Mouse (Mus musculus): ENCODE results near the gene Rab5if. TPM values are rescaled to one million over a fixed set of nuclear protein-coding genes. Genes with fewer than 3 reads are reported as not detected.

Gene Rab5if
- polyA plus RNA-seq, 1 experiment from 2014 or later = 227 TPM

GRCm38 (mm10) chr2:156894496-156895265, 31.8 kb downstream of the Rab5if start:
- no peak overlapping the region for H3K27ac ChIP-seq (replicated peaks)
- H3K4me1 ChIP-seq (replicated peaks; ENCODE audit: control insufficient read depth, insufficient read depth) = no peaks in the 10 kb centered on the region
- ATAC-seq (ENCODE audit: low FRiP score, low TSS enrichment) (no peak), DNase-seq (ENCODE audit: low spot score) (no peak)
- H3K9me3 ChIP-seq (ENCODE audit: control insufficient read depth, low read length) = no peaks in the 10 kb centered on the region
- WGBS = 62% methylated on average over 15 of the region's 15 CpGs
- no peak overlapping the region for H3K4me3 ChIP-seq (ENCODE audit: low read depth, low read length)
- H3K36me3 ChIP-seq (ENCODE audit: control insufficient read depth, insufficient read depth, low read length) = no peaks in the 10 kb centered on the region
- no peaks in the 10 kb centered on the region for H3K27me3 ChIP-seq (ENCODE audit: control insufficient read depth, insufficient read depth, low read length)
- H3K9ac ChIP-seq (ENCODE audit: low read length) = no peak overlapping the region
- no peak overlapping the region for H3K4me2 ChIP-seq (replicated peaks; ENCODE audit: low read depth)
- TF ChIP-seq CTCF (IDR thresholded peaks at IDR 0.05; ENCODE audit: low read depth) (no peak), EP300 (optimal IDR thresholded peaks at IDR 0.05) (no peak)

GRCm38 (mm10) chr2:156896384-156896914, 33.5 kb downstream of the Rab5if start:
- no peak overlapping the region for H3K4me3 ChIP-seq (ENCODE audit: low read depth, low read length)
- DNase-seq (ENCODE audit: low spot score) (no peak), ATAC-seq (ENCODE audit: low FRiP score, low TSS enrichment) (no peak)
- H3K9ac ChIP-seq (ENCODE audit: low read length) = no peak overlapping the region
- WGBS = 65% methylated on average over 9 of the region's 9 CpGs
- H3K4me2 ChIP-seq (replicated peaks; ENCODE audit: low read depth) = no peak overlapping the region
- no peaks in the 10 kb centered on the region for H3K9me3 ChIP-seq (ENCODE audit: control insufficient read depth, low read length)
- no peak overlapping the region for H3K27ac ChIP-seq (replicated peaks)
- no peak for TF ChIP-seq CTCF (IDR thresholded peaks at IDR 0.05; ENCODE audit: low read depth)
- TF ChIP-seq EP300 (optimal IDR thresholded peaks at IDR 0.05) = no peak
- H3K36me3 ChIP-seq (ENCODE audit: control insufficient read depth, insufficient read depth, low read length) = no peaks in the 10 kb centered on the region
- no peaks in the 10 kb centered on the region for H3K27me3 ChIP-seq (ENCODE audit: control insufficient read depth, insufficient read depth, low read length)
- no peaks in the 10 kb centered on the region for H3K4me1 ChIP-seq (replicated peaks; ENCODE audit: control insufficient read depth, insufficient read depth)

- Histone ChIP-seq H3K9ac (ENCODE audit: low read length) (no peak overlapping the region), H3K4me2 (replicated peaks; ENCODE audit: low read depth) (no peak overlapping the region), H3K4me1 (replicated peaks; ENCODE audit: control insufficient read depth, insufficient read depth) (no peaks in the 10 kb centered on the region), H3K27ac (replicated peaks) (no peak overlapping the region), H3K4me3 (ENCODE audit: low read depth, low read length) (no peak overlapping the region), H3K36me3 (ENCODE audit: control insufficient read depth, insufficient read depth, low read length) (no peaks in the 10 kb centered on the region), H3K9me3 (ENCODE audit: control insufficient read depth, low read length) (no peaks in the 10 kb centered on the region), H3K27me3 (ENCODE audit: control insufficient read depth, insufficient read depth, low read length) (no peaks in the 10 kb centered on the region)
- 81% methylated on average over 9 of the region's 9 CpGs for WGBS
- TF ChIP-seq CTCF (IDR thresholded peaks at IDR 0.05; ENCODE audit: low read depth) (no peak), EP300 (optimal IDR thresholded peaks at IDR 0.05) (no peak)
- ATAC-seq (ENCODE audit: low FRiP score, low TSS enrichment) (no peak), DNase-seq (ENCODE audit: low spot score) (no peak)
Measured at GRCm38 (mm10) chr2:156897034-156897433, 34.1 kb downstream of the Rab5if start.

GRCm38 (mm10) chr2:156898374-156898773, 35.4 kb downstream of the Rab5if start:
- TF ChIP-seq CTCF (IDR thresholded peaks at IDR 0.05; ENCODE audit: low read depth) (no peak), EP300 (optimal IDR thresholded peaks at IDR 0.05) (no peak)
- Histone ChIP-seq H3K4me3 (ENCODE audit: low read depth, low read length) (no peak overlapping the region), H3K27ac (replicated peaks) (no peak overlapping the region), H3K27me3 (ENCODE audit: control insufficient read depth, insufficient read depth, low read length) (no peaks in the 10 kb centered on the region), H3K9ac (ENCODE audit: low read length) (no peak overlapping the region), H3K36me3 (ENCODE audit: control insufficient read depth, insufficient read depth, low read length) (no peaks in the 10 kb centered on the region), H3K4me2 (replicated peaks; ENCODE audit: low read depth) (no peak overlapping the region), H3K9me3 (ENCODE audit: control insufficient read depth, low read length) (no peaks in the 10 kb centered on the region), H3K4me1 (replicated peaks; ENCODE audit: control insufficient read depth, insufficient read depth) (no peaks in the 10 kb centered on the region)
- WGBS = 59% methylated on average over 4 of the region's 4 CpGs
- no peak for ATAC-seq (ENCODE audit: low FRiP score, low TSS enrichment)
- DNase-seq (ENCODE audit: low spot score) = no peak

- Histone ChIP-seq H3K9ac (ENCODE audit: low read length) (no peak overlapping the region), H3K4me2 (replicated peaks; ENCODE audit: low read depth) (no peak overlapping the region), H3K27ac (replicated peaks) (no peak overlapping the region), H3K36me3 (ENCODE audit: control insufficient read depth, insufficient read depth, low read length) (no peaks in the 10 kb centered on the region), H3K27me3 (ENCODE audit: control insufficient read depth, insufficient read depth, low read length) (no peaks in the 10 kb centered on the region), H3K9me3 (ENCODE audit: control insufficient read depth, low read length) (no peaks in the 10 kb centered on the region), H3K4me1 (replicated peaks; ENCODE audit: control insufficient read depth, insufficient read depth) (no peaks in the 10 kb centered on the region), H3K4me3 (ENCODE audit: low read depth, low read length) (no peak overlapping the region)
- DNase-seq (ENCODE audit: low spot score) = no peak
- TF ChIP-seq EP300 (optimal IDR thresholded peaks at IDR 0.05) (no peak), CTCF (IDR thresholded peaks at IDR 0.05; ENCODE audit: low read depth) (no peak)
- 71% methylated on average over 4 of the region's 4 CpGs for WGBS
- ATAC-seq (ENCODE audit: low FRiP score, low TSS enrichment) = no peak
Measured at GRCm38 (mm10) chr2:156899184-156899583, 36.3 kb downstream of the Rab5if start.

GRCm38 (mm10) chr2:156901344-156901743, 38.4 kb downstream of the Rab5if start:
- 88% methylated on average over 2 of the region's 2 CpGs for WGBS
- Histone ChIP-seq H3K27me3 (ENCODE audit: control insufficient read depth, insufficient read depth, low read length) (no peaks in the 10 kb centered on the region), H3K4me1 (replicated peaks; ENCODE audit: control insufficient read depth, insufficient read depth) (no peaks in the 10 kb centered on the region), H3K4me2 (replicated peaks; ENCODE audit: low read depth) (no peak overlapping the region), H3K4me3 (ENCODE audit: low read depth, low read length) (no peak overlapping the region), H3K36me3 (ENCODE audit: control insufficient read depth, insufficient read depth, low read length) (no peaks in the 10 kb centered on the region), H3K9ac (ENCODE audit: low read length) (no peak overlapping the region), H3K27ac (replicated peaks) (no peak overlapping the region), H3K9me3 (ENCODE audit: control insufficient read depth, low read length) (no peaks in the 10 kb centered on the region)
- ATAC-seq (ENCODE audit: low FRiP score, low TSS enrichment) (no peak), DNase-seq (ENCODE audit: low spot score) (no peak)
- no peak for TF ChIP-seq EP300 (optimal IDR thresholded peaks at IDR 0.05)
- no peak for TF ChIP-seq CTCF (IDR thresholded peaks at IDR 0.05; ENCODE audit: low read depth)
